Mouse (Mus musculus): ENCODE results near the gene Arhgef5. TPM values are rescaled to one million over a fixed set of nuclear protein-coding genes. Genes with fewer than 3 reads are reported as not detected.

Arhgef5 gene
- total and polyA plus RNA-seq, 3 experiments = 1.1 TPM; not detected in 2

DNA sequence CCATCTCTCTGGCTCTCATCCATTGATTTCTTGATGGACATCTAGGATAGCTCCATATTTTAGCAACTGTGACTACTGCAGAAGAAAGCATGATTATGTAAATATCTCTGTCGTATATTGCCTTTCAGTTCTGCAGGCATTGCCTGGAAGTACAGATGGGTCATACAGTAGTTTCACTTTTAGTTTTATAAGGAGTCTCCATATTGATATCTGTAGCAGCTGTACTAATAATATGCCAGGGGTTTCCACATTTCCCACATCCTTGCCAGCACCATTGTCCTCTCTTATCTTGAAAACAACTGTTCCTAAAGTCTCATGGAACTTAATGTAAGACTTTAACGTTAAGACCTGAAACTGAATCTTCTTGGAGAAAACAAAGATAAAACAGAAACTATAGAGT lies 4.6 kb upstream of the Arhgef5 start:
- no peak for DNase-seq (ENCODE audit: low spot score)
- Histone ChIP-seq H3K36me3 (replicated peaks) (no peaks in the 10 kb centered on the region), H3K4me1 (ENCODE audit: insufficient read depth, low read depth, low read length) (no peaks in the 10 kb centered on the region), H3K9me3 (replicated peaks) (no peaks in the 10 kb centered on the region), H3K4me3 (ENCODE audit: low read depth, low read length) (no peak overlapping the region), H3K27me3 (ENCODE audit: insufficient read depth, low read length) (peaks cover 11% of the 10 kb centered on the region)
- no peak for ATAC-seq (ENCODE audit: extremely low read depth, insufficient number of reproducible peaks, low FRiP score, poor library complexity, severe bottlenecking)
- TF ChIP-seq TAL1 (conservative IDR thresholded peaks at IDR 0.05; ENCODE audit: low read depth, low read length) = no peak
- TF ChIP-seq GATA1 (IDR thresholded peaks at IDR 0.05; ENCODE audit: borderline replicate concordance, low read length) = no peak
- TF ChIP-seq POLR2AphosphoS5 (IDR thresholded peaks at IDR 0.05; ENCODE audit: insufficient replicate concordance, low read depth, low read length) = no peak
- no peak for TF ChIP-seq GATA2 (IDR thresholded peaks at IDR 0.05; ENCODE audit: borderline replicate concordance, low read depth, low read length)
- TF ChIP-seq CTCF (IDR thresholded peaks at IDR 0.05; ENCODE audit: low read depth, low read length) = no peak

GRCm38 (mm10) chr6:43266356-43266755 lies 974 bp downstream of the Arhgef5 start:
- TF ChIP-seq GATA1 (IDR thresholded peaks at IDR 0.05; ENCODE audit: borderline replicate concordance, low read length) (no peak), TAL1 (conservative IDR thresholded peaks at IDR 0.05; ENCODE audit: low read depth, low read length) (no peak), CTCF (IDR thresholded peaks at IDR 0.05; ENCODE audit: low read depth, low read length) (no peak), GATA2 (IDR thresholded peaks at IDR 0.05; ENCODE audit: borderline replicate concordance, low read depth, low read length) (no peak), POLR2AphosphoS5 (IDR thresholded peaks at IDR 0.05; ENCODE audit: insufficient replicate concordance, low read depth, low read length) (no peak)
- H3K9me3 ChIP-seq (replicated peaks) = no peaks in the 10 kb centered on the region
- no peak overlapping the region for H3K4me3 ChIP-seq (ENCODE audit: low read depth, low read length)
- ATAC-seq (ENCODE audit: extremely low read depth, insufficient number of reproducible peaks, low FRiP score, poor library complexity, severe bottlenecking) = no peak
- no peak for DNase-seq (ENCODE audit: low spot score)
- H3K27me3 ChIP-seq (ENCODE audit: insufficient read depth, low read length) = peaks cover 18% of the 10 kb centered on the region
- no peaks in the 10 kb centered on the region for H3K4me1 ChIP-seq (ENCODE audit: insufficient read depth, low read depth, low read length)
- no peaks in the 10 kb centered on the region for H3K36me3 ChIP-seq (replicated peaks)

GRCm38 (mm10) chr6:43272597-43272996 lies 7.2 kb downstream of the Arhgef5 start:
- H3K9me3 ChIP-seq (replicated peaks) = no peaks in the 10 kb centered on the region
- no peak for TF ChIP-seq TAL1 (conservative IDR thresholded peaks at IDR 0.05; ENCODE audit: low read depth, low read length)
- no peak for TF ChIP-seq GATA1 (IDR thresholded peaks at IDR 0.05; ENCODE audit: borderline replicate concordance, low read length)
- no peak for TF ChIP-seq POLR2AphosphoS5 (IDR thresholded peaks at IDR 0.05; ENCODE audit: insufficient replicate concordance, low read depth, low read length)
- TF ChIP-seq GATA2 (IDR thresholded peaks at IDR 0.05; ENCODE audit: borderline replicate concordance, low read depth, low read length) = no peak
- no peak for TF ChIP-seq CTCF (IDR thresholded peaks at IDR 0.05; ENCODE audit: low read depth, low read length)
- H3K27me3 ChIP-seq (ENCODE audit: insufficient read depth, low read length) = peaks cover 2% of the 10 kb centered on the region; the same call in 1 of the 2 replicates
- DNase-seq (ENCODE audit: low spot score) (no peak), ATAC-seq (ENCODE audit: extremely low read depth, insufficient number of reproducible peaks, low FRiP score, poor library complexity, severe bottlenecking) (no peak)
- H3K4me1 ChIP-seq (ENCODE audit: insufficient read depth, low read depth, low read length) = no peaks in the 10 kb centered on the region
- H3K4me3 ChIP-seq (ENCODE audit: low read depth, low read length) = no peak overlapping the region
- no peaks in the 10 kb centered on the region for H3K36me3 ChIP-seq (replicated peaks)

DNA sequence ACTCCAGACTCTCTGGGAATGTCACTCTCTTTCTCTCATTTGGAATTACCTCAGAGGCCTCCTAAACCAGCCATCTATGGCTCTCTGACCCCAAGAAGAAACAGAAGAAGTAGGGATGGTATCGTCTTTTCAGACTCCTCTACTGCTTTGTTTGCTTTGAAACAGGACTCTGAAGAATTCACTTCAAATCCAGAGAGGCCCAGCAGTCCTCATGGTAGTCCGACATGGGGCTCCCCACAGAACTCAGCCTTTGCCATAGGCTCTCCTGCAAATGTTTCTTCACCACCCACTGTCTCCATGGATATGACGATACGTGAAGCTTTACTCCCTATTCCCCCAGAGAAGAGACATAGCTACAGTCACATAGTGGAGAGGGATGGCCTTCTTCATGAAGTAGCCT lies 8.7 kb downstream of the Arhgef5 start:
- Histone ChIP-seq H3K9me3 (replicated peaks) (no peaks in the 10 kb centered on the region), H3K4me3 (ENCODE audit: low read depth, low read length) (no peak overlapping the region), H3K27me3 (ENCODE audit: insufficient read depth, low read length) (peaks cover 2% of the 10 kb centered on the region; the same call in 1 of the 2 replicates), H3K4me1 (ENCODE audit: insufficient read depth, low read depth, low read length) (no peaks in the 10 kb centered on the region), H3K36me3 (replicated peaks) (no peaks in the 10 kb centered on the region)
- ATAC-seq (ENCODE audit: extremely low read depth, insufficient number of reproducible peaks, low FRiP score, poor library complexity, severe bottlenecking) (no peak), DNase-seq (ENCODE audit: low spot score) (no peak)
- TF ChIP-seq GATA2 (IDR thresholded peaks at IDR 0.05; ENCODE audit: borderline replicate concordance, low read depth, low read length) = no peak
- no peak for TF ChIP-seq GATA1 (IDR thresholded peaks at IDR 0.05; ENCODE audit: borderline replicate concordance, low read length)
- TF ChIP-seq POLR2AphosphoS5 (IDR thresholded peaks at IDR 0.05; ENCODE audit: insufficient replicate concordance, low read depth, low read length) = no peak
- TF ChIP-seq TAL1 (conservative IDR thresholded peaks at IDR 0.05; ENCODE audit: low read depth, low read length) = no peak
- TF ChIP-seq CTCF (IDR thresholded peaks at IDR 0.05; ENCODE audit: low read depth, low read length) = no peak

- ATAC-seq (ENCODE audit: extremely low read depth, insufficient number of reproducible peaks, low FRiP score, poor library complexity, severe bottlenecking) (no peak), DNase-seq (ENCODE audit: low spot score) (no peak)
- TF ChIP-seq GATA1 (IDR thresholded peaks at IDR 0.05; ENCODE audit: borderline replicate concordance, low read length) (no peak), TAL1 (conservative IDR thresholded peaks at IDR 0.05; ENCODE audit: low read depth, low read length) (no peak), CTCF (IDR thresholded peaks at IDR 0.05; ENCODE audit: low read depth, low read length) (no peak), POLR2AphosphoS5 (IDR thresholded peaks at IDR 0.05; ENCODE audit: insufficient replicate concordance, low read depth, low read length) (no peak), GATA2 (IDR thresholded peaks at IDR 0.05; ENCODE audit: borderline replicate concordance, low read depth, low read length) (no peak)
- Histone ChIP-seq H3K4me1 (ENCODE audit: insufficient read depth, low read depth, low read length) (no peaks in the 10 kb centered on the region), H3K4me3 (ENCODE audit: low read depth, low read length) (no peak overlapping the region), H3K27me3 (ENCODE audit: insufficient read depth, low read length) (peaks cover 2% of the 10 kb centered on the region; the same call in 1 of the 2 replicates), H3K9me3 (replicated peaks) (no peaks in the 10 kb centered on the region), H3K36me3 (replicated peaks) (no peaks in the 10 kb centered on the region)
These were observed 12.9 kb downstream of the Arhgef5 start for GRCm38 (mm10) chr6:43278247-43278646.

DNA sequence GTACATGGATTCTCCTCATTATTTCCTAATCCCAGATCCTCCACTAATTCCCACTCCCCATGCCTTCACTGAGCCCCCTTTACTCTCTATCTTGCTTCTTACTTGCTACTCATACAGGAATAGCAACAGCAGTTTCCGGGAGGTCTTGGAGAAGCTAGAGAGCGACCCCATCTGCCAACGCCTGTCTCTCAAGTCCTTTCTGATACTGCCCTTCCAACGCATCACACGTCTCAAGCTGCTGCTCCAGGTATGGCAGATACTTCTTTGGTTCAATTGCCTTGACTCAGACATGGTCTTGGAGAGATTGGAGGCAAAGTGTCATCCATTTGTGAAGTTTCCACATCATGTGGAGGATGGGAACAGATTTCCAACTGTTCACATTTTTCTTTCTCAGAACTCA lies 15.1 kb downstream of the Arhgef5 start:
- no peaks in the 10 kb centered on the region for H3K36me3 ChIP-seq (replicated peaks)
- no peaks in the 10 kb centered on the region for H3K27me3 ChIP-seq (ENCODE audit: insufficient read depth, low read length)
- H3K4me1 ChIP-seq (ENCODE audit: insufficient read depth, low read depth, low read length) = no peaks in the 10 kb centered on the region
- H3K4me3 ChIP-seq (ENCODE audit: low read depth, low read length) = no peak overlapping the region
- no peaks in the 10 kb centered on the region for H3K9me3 ChIP-seq (replicated peaks)
- ATAC-seq (ENCODE audit: extremely low read depth, insufficient number of reproducible peaks, low FRiP score, poor library complexity, severe bottlenecking) (no peak), DNase-seq (ENCODE audit: low spot score) (no peak)
- no peak for TF ChIP-seq CTCF (IDR thresholded peaks at IDR 0.05; ENCODE audit: low read depth, low read length)
- no peak for TF ChIP-seq POLR2AphosphoS5 (IDR thresholded peaks at IDR 0.05; ENCODE audit: insufficient replicate concordance, low read depth, low read length)
- no peak for TF ChIP-seq TAL1 (conservative IDR thresholded peaks at IDR 0.05; ENCODE audit: low read depth, low read length)
- no peak for TF ChIP-seq GATA1 (IDR thresholded peaks at IDR 0.05; ENCODE audit: borderline replicate concordance, low read length)
- TF ChIP-seq GATA2 (IDR thresholded peaks at IDR 0.05; ENCODE audit: borderline replicate concordance, low read depth, low read length) = no peak
